Mouse (Mus musculus): Measurements from ENCODE around the gene Lnx2.

The Lnx2 gene

DNA sequence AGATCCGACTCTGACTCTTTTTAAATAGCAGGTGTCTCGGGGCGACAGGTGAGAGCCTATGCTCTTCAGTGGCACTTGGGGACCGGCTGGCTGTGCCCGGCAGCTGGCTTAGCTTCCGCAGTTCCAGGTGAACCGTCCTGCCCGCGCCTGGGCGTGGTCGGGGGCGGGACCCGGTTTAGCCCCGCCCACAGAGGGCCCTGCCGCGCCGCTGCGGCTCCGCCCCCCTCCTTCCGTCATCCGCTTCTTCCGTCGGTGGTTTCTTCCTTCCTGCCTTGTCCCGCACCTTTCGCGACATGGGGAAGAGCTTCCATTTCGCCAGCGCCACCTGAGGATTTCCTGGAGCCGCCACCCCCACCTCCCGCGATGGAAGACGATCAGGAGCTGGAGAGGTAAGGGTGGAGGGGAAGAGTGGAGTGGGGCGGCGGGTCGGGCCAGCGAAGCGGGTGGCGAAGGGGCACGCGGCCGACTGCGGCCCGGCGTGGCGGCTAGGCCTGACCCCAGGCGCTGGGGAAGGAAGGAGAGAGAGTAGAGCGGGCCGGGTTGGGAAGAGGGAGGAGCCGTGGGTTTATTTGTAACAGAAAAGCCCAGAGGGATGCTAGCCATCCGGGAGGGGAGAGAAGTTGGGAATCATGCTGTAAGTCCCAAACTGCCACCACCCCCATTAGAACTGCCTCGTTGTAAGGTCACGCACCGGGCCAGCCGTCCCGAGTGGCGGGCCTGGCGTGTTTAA lies 1.1 kb upstream of the Lnx2 start:
- peak; percentile 91 for DNase-seq (ENCODE audit: low spot score)

GRCm38 (mm10) chr5:147076799-147077165 lies 396 bp upstream of the Lnx2 start, which contains the start of gene Polr1d:
TSS of gene Polr1d (plus strand) at chr5:147077050.
- DNase-seq (ENCODE audit: low spot score), result no peak

- DNase-seq (ENCODE audit: low spot score), result no peak
These were observed 1.0 kb downstream of the Lnx2 start for GRCm38 (mm10) chr5:147075103-147076025.

GRCm38 (mm10) chr5:147073805-147074204 lies 2.6 kb downstream of the Lnx2 start:
- no peak for DNase-seq (ENCODE audit: low spot score)

DNA sequence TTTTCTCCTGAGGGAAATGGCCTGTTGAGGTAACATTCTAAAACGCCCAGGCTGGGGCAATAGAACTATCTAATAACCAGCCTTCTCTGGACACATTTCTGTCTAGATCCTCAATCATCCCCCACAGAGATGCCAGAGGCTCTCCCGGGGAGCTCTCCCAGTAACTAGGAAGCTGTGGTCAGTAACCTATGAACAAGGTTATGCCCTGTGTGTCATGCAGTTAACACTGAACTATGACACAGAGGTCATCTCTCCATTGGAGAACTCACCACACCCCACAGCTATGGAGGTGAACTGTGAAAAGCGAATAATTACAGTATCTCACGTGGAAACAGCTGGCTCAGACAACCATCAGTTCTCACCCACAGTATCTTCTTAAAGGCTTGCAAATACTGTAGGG lies 4.5 kb downstream of the Lnx2 start:
- no peak for DNase-seq (ENCODE audit: low spot score)

DNA sequence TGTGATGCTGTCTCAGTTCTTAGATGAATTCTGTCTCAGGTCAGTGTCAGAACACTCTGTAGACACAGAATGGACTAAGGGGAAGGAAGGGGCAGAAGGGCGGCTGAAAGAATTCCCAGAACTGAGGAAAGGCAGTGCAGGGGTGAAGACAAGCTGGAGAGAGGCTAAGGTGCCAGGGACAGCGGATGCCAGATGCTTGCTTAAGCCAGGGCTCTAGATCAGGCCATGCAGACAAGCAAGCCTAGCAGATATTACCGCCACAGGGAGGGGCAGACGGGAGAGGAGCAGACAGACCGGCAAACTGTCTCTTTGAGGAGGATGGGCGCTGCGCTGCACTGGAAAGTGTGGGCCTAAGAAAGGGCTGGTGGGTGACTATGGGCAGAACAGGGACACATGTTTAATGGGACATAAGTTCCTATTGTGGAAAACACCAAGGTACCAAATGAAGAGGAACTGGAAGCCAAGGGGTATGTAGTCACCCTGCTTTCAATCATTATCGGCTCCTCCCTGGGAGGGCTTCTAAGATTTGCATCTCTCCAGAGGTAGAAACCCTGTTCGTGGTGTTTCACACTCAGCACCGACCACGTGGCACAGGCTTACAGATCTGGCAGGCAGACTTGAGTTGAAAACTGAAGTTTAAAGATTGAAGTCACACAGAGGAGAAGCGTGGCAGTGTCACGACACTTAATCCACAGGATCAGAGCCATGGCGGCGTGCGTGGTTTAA lies 5.4 kb downstream of the Lnx2 start:
- no peak for DNase-seq (ENCODE audit: low spot score)

DNA sequence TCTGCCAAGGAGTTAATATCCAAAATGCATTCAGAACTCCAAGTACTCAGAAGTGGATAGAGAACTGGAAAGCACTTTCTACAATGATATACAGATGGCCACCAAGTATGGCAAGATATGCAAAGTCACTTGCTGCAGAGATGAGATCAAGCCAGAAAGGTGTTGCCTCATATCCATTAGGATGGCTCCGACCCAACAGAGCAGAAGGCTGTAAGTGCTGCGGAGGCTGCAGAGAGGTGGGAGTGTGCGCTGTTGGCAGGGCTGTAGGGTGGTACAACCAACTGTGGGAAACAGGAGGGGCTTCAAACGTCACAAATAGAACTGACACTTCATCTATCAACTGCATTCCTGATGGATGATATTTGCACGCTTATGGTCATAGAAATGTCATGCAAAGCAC lies 7.5 kb downstream of the Lnx2 start:
- DNase-seq (ENCODE audit: low spot score), result no peak

DNA sequence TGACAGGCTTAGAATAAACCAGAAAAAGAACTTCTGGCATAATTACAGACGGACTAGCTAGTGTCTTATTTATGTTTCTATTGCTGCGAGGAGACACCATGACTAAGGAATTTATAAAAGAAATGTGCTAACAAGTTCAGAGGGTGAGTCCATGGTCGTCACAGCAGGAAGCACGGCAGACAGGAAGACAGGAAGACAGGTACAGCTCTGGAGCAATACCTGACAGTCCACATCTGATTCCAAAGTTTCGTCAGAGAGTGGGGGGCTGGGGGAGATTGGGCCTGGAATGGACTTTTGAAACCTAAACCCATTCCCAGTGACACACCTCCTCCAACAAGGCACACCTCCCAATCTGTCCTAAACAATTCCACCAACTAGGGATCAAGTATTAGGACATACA lies 9.4 kb downstream of the Lnx2 start:
- no peak for DNase-seq (ENCODE audit: low spot score)

GRCm38 (mm10) chr5:147066129-147066528 lies 10.3 kb downstream of the Lnx2 start:
- no peak for DNase-seq (ENCODE audit: low spot score)

- DNase-seq (ENCODE audit: low spot score), result no peak
These were observed 13.1 kb downstream of the Lnx2 start for GRCm38 (mm10) chr5:147063215-147063661.

DNA sequence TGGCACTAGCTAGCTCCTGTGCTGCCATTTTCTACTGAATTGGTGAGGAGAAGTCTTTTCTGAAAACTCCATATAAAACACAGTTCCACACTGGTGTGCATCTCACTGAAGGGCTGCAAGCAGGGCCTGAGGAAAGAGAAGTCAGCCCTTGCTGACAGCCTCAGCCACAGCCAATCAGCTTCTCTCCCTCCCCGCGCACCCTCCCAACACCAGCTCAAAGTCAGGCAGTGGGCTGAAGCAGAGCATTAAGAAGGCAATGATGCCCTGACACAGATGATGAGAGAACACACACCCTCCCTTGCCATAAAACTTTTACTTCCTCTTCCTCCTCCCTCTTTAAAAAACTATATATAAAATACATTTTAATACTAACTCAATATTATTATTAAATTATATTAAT lies 16.4 kb downstream of the Lnx2 start:
- DNase-seq (ENCODE audit: low spot score), result no peak

GRCm38 (mm10) chr5:147059319-147059718 lies 17.1 kb downstream of the Lnx2 start:
- DNase-seq (ENCODE audit: low spot score), result no peak

- no peak for DNase-seq (ENCODE audit: low spot score)
These were observed 17.7 kb downstream of the Lnx2 start for GRCm38 (mm10) chr5:147058661-147059060.

- DNase-seq (ENCODE audit: low spot score), result no peak
These were observed 18.6 kb downstream of the Lnx2 start for GRCm38 (mm10) chr5:147057626-147058414.

GRCm38 (mm10) chr5:147056712-147057290 lies 19.6 kb downstream of the Lnx2 start:
- no peak for DNase-seq (ENCODE audit: low spot score)

- no peak for DNase-seq (ENCODE audit: low spot score)
These were observed 20.7 kb downstream of the Lnx2 start for GRCm38 (mm10) chr5:147055572-147056245.

DNA sequence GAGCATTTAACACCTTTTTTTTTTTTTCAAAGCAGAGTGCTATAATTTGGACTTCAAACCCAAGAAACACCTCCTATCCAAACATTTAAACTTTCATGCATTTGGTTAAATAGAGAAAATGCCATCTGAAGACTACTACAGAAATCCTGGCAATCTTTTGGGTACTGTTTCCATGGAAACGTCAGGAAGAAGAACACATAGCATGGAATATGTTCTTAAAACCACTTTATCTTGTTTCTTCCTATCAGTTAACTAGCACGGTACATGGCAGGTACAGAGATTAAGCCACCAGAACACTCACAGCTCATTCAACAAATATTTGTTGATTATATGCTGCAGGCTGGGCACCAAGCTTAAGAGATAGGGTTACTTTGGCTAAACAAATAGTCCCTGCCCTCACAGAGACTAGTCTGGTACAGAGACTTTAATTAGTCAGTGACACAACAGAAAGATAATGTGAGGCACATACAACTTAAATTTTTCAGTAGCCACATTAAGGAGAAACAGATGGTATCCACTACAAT lies 21.6 kb downstream of the Lnx2 start:
- no peak for DNase-seq (ENCODE audit: low spot score)

GRCm38 (mm10) chr5:147054328-147054727 lies 22.1 kb downstream of the Lnx2 start:
- DNase-seq (ENCODE audit: low spot score), result no peak

GRCm38 (mm10) chr5:147053481-147053880 lies 22.9 kb downstream of the Lnx2 start:
- no peak for DNase-seq (ENCODE audit: low spot score)

DNA sequence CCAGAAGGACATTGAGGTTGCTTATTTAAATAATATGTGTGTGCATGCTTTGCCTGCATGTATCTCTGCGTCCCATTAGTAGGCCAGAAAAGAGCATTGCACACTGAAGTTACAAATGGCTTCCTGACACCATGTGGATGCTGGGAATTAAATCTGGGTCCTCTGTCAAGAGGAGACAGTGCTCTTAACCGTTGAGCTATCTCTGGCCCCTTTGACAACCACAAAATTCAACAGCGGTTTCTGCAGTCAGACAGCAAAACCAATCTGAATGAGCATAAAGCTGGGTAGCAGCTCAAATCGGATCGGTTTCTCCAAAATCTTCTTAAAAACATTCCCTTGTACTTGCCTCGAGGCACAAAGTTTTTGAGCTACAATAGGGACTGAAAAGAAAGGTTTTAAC lies 23.3 kb downstream of the Lnx2 start:
- DNase-seq (ENCODE audit: low spot score), result no peak

- no peak for DNase-seq (ENCODE audit: low spot score)
These were observed 24.2 kb downstream of the Lnx2 start for GRCm38 (mm10) chr5:147052309-147052558.

Data from spleen, adult 12 weeks (tissue).